Mouse (Mus musculus) C2C12 (cell line): Measurements from ENCODE around the gene Zfp316. TPM values are rescaled to one million over a fixed set of nuclear protein-coding genes. Genes with fewer than 3 reads are reported as not detected.

Source experiments
- H3K27me3 ChIP-seq: one replicate; pipeline ENCODE4 v1.6.1; 2011; ENCODE audit not compliant: control insufficient read depth, insufficient read depth, insufficient read length
- H3K36me3 ChIP-seq: one replicate; pipeline ENCODE4 v1.6.1; 2011; ENCODE audit not compliant: control insufficient read depth, insufficient read depth
- H3K4me3 ChIP-seq: one replicate; pipeline ENCODE4 v1.5.1; 2011; ENCODE audit warnings: mild to moderate bottlenecking, control low read depth; ENCODE audit not compliant: poor library complexity, insufficient read depth, severe bottlenecking
- H3K79me2 ChIP-seq: one replicate; pipeline ENCODE4 v1.6.1; 2011; ENCODE audit not compliant: control insufficient read depth, insufficient read depth
- H3K79me3 ChIP-seq: one replicate; pipeline ENCODE4 v1.6.1; 2011; ENCODE audit warnings: low read depth, control low read depth
- H3ac ChIP-seq: one replicate; pipeline ENCODE3; 2011; ENCODE audit warnings: low read depth; ENCODE audit not compliant: control insufficient read depth, insufficient read length
- CEBPB ChIP-seq: IDR thresholded peaks from one replicate; pipeline ENCODE4 v1.6.1; 2011; ENCODE audit warnings: low read depth, mild to moderate bottlenecking, control low read depth, moderate library complexity
- CTCF ChIP-seq: IDR thresholded peaks from one replicate; pipeline ENCODE4 v1.5.1; 2011; ENCODE audit not compliant: control insufficient read depth, insufficient read depth, insufficient read length
- FOSL1 ChIP-seq: IDR thresholded peaks from one replicate; pipeline ENCODE4 v1.8.0; 2011; ENCODE audit warnings: mild to moderate bottlenecking, low read length; ENCODE audit not compliant: poor library complexity, insufficient read depth, severe bottlenecking
- MAX ChIP-seq: IDR thresholded peaks from one replicate; pipeline ENCODE4 v1.6.1; 2011; ENCODE audit warnings: mild to moderate bottlenecking, control low read depth
- MYOD1 ChIP-seq: IDR thresholded peaks from one replicate; pipeline ENCODE4 v1.6.1; 2011; ENCODE audit warnings: low read depth; ENCODE audit not compliant: control insufficient read depth, insufficient read length
- MYOG ChIP-seq: IDR thresholded peaks from one replicate; pipeline ENCODE4 v1.6.1; 2011; ENCODE audit not compliant: control insufficient read depth, insufficient read length; ENCODE audit errors: extremely low read depth
- USF1 ChIP-seq: IDR thresholded peaks from one replicate; pipeline ENCODE4 v1.6.1; 2011; ENCODE audit warnings: low read depth, mild to moderate bottlenecking, control low read depth, moderate library complexity
- polyA plus RNA-seq: library from polyadenylated mRNA; unstranded; fragments of >200 nt; fragmentation: generic; extraction: Trizol; gene quantifications from one replicate; pipeline ENCODE4 v1.2.1, GENCODE M21; 2012; ENCODE audit warnings: missing spikeins

Gene Zfp316
- polyA plus RNA-seq, 1 experiment, result 3.8 TPM

DNA sequence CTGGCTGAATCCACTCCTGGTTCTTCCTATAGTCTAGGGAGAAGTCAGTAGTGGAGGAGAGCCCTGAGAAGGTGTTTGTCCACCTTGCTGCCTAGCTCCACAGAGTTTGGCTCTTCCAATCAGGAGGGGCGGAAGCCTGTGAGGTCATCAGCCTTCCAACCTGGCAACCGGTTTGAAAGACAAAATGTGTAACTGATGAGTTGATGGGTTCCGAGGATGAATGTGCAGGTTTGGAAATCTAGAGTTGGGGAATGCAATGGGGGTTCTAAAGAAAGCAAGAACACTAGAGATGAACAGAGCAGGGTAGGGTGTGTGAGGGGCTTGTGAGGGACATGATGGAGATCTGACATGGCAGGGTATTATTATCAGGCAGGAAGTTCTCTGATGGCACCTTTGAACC is 43.0 kb downstream of the Zfp316 start, which contains the start of gene Spdye4a:
TSS of gene Spdye4a (minus strand) at position 101 of the 400 bp plus-strand sequence.
- TF ChIP-seq MYOD1 (no peak), CEBPB (no peak), MYOG (no peak), MAX (no peak), CTCF (no peak), FOSL1 (no peak), USF1 (no peak)
- Histone ChIP-seq H3ac (no peak within 1 kb of the TSS), H3K36me3 (no peaks in the 10 kb centered on the region), H3K79me3 (no peaks in the 10 kb centered on the region), H3K27me3 (no peaks in the 10 kb centered on the region), H3K4me3 (no peak within 1 kb of the TSS), H3K79me2 (no peaks in the 10 kb centered on the region)

DNA sequence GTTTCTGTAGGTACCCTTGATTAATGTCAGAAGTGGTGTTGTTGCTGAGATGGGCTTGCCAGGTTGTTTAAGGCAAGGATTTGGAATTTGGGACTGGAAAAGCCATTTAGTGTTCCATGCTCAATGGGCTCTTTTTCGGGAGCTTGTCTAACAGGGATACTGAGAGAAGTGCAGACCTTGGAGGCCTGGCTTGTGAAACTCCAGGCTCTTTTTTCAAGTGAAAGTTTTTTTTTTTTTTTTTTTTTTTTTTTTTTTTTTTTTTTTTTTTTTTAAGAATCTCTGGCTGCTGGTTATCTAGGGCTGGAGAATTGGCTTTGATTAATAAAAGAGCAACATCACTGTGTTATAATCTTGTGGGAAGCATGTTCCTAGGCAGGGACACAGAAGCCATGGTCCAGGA is 47.5 kb downstream of the Zfp316 start:
- Histone ChIP-seq H3ac (no peak overlapping the region), H3K27me3 (no peaks in the 10 kb centered on the region), H3K4me3 (no peak overlapping the region), H3K79me2 (no peaks in the 10 kb centered on the region), H3K36me3 (no peaks in the 10 kb centered on the region), H3K79me3 (no peaks in the 10 kb centered on the region)
- no peak for TF ChIP-seq MYOG
- no peak for TF ChIP-seq MYOD1
- TF ChIP-seq CTCF, result no peak
- no peak for TF ChIP-seq CEBPB
- TF ChIP-seq FOSL1, result no peak
- TF ChIP-seq MAX, result no peak
- TF ChIP-seq USF1, result no peak

DNA sequence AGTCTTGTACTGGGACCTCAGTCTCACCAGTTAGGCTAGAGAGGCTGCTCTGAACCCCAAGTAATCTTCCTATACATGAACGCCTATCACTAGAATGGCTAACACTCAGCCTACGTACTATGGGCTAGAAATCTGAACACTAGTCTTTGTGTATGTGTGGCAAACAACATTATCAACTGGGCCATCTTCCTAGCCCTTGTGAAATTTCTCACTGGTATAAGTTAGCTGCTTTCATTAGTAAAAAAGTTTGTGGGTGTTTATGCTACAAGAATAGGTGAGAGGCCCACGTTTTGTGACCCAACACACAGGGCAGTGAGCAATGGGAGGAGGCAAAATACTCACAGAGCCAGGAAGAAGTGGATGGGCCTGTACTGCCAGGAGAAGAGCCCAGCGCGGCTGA is 48.8 kb downstream of the Zfp316 start:
- Histone ChIP-seq H3K27me3 (peaks cover under 1% of the 10 kb centered on the region), H3K79me3 (no peaks in the 10 kb centered on the region), H3ac (no peak overlapping the region), H3K4me3 (no peak overlapping the region), H3K36me3 (no peaks in the 10 kb centered on the region), H3K79me2 (no peaks in the 10 kb centered on the region)
- TF ChIP-seq FOSL1 (no peak), CTCF (no peak), MYOD1 (no peak), MAX (no peak), CEBPB (no peak), USF1 (no peak)

DNA sequence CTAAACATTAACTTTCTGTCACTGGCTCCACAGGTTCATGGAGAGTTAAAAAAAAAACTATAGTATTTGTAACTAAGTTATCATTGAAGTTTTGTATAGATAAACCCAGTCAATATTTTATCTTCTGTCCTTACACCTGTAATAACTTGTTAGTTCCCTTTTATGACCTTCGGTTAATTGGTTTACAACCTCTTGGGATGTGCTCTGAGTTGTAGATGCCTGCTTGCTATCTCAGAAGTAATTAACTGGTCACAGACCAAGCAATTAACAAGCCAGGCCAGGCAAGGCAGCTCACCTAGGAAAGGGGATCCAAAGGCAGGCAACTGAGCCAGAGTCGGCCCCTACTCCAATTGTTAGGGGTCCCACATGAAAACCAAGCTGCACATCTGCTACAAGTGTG is 56.0 kb downstream of the Zfp316 start:
- H3K4me3 ChIP-seq, result no peak overlapping the region
- no peaks in the 10 kb centered on the region for H3K36me3 ChIP-seq
- no peak for TF ChIP-seq MYOD1
- TF ChIP-seq CEBPB, result no peak
- no peak for TF ChIP-seq MAX
- no peak for TF ChIP-seq MYOG
- no peak for TF ChIP-seq FOSL1
- no peak for TF ChIP-seq CTCF
- TF ChIP-seq USF1, result no peak
- H3K27me3 ChIP-seq, result peaks cover 6% of the 10 kb centered on the region
- H3K79me2 ChIP-seq, result no peaks in the 10 kb centered on the region
- H3ac ChIP-seq, result no peak overlapping the region
- no peaks in the 10 kb centered on the region for H3K79me3 ChIP-seq

DNA sequence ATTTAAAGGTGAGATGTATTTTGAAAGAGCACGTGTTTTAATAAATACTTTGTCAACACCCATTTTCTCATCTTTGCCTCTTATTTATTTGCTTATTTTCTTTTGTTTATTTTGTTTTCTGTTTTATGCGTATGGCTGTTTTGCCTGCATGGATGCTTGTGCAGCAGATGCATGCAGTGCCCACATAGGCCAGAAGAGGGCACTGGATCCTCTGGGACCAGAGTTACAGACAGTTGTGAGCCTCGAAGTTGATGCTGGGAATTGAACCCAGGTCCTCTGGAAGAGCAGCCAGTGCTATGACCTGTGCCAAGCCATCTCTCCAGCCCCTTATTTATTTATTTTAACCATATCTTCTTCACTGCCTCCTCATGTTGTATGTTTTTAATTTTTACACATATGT is 64.8 kb downstream of the Zfp316 start:
- no peak for TF ChIP-seq CEBPB
- TF ChIP-seq MYOG, result no peak
- no peak for TF ChIP-seq FOSL1
- TF ChIP-seq MAX, result no peak
- no peak for TF ChIP-seq MYOD1
- TF ChIP-seq USF1, result no peak
- TF ChIP-seq CTCF, result no peak
- no peaks in the 10 kb centered on the region for H3K27me3 ChIP-seq
- no peaks in the 10 kb centered on the region for H3K36me3 ChIP-seq
- H3ac ChIP-seq, result no peak overlapping the region
- H3K4me3 ChIP-seq, result no peak overlapping the region
- no peaks in the 10 kb centered on the region for H3K79me3 ChIP-seq
- no peaks in the 10 kb centered on the region for H3K79me2 ChIP-seq

Other genes with a start within 250 kb of the Zfp316 start
- 12.2 TPM for gene Rnf216, start 157.0 kb downstream of the Zfp316 start, polyA plus RNA-seq
- gene Olfr718-ps1, start 122.4 kb downstream of the Zfp316 start, polyA plus RNA-seq, result not detected
- gene Rbak, start 89.2 kb downstream of the Zfp316 start, polyA plus RNA-seq, result 2.8 TPM
- gene Spdye4b, start 89.0 kb downstream of the Zfp316 start, polyA plus RNA-seq, result not detected
- not detected for gene Spdye4a, start 43.1 kb downstream of the Zfp316 start, polyA plus RNA-seq
- gene Zfp12, start 34.9 kb downstream of the Zfp316 start, polyA plus RNA-seq, result 4.2 TPM
- not detected for gene Zfp853, start 23.6 kb upstream of the Zfp316 start, polyA plus RNA-seq
- 29.6 TPM for gene E130309D02Rik, start 45.3 kb upstream of the Zfp316 start, polyA plus RNA-seq
- gene Zdhhc4, start 59.2 kb upstream of the Zfp316 start, polyA plus RNA-seq, result 48.7 TPM
- not detected for gene Grid2ip, start 87.3 kb upstream of the Zfp316 start, polyA plus RNA-seq
- 131 TPM for gene Kdelr2, start 133.8 kb upstream of the Zfp316 start, polyA plus RNA-seq
- 3.7 TPM for gene Daglb, start 194.6 kb upstream of the Zfp316 start, polyA plus RNA-seq